Mouse (Mus musculus) spleen, postnatal 36 days (tissue): ENCODE data around the gene Stk10.
A peak's percentile ranks its signal among the peaks of the same experiment; 100 is the strongest.

Experiments
- DNase-seq, 2 experiments: peaks; one replicate each; pipeline ENCODE4 v3.0.0; 2022; ENCODE audit warnings: low spot score in 2 of 2, mixed read lengths in 1 of 2

Stk10 gene

GRCm38 (mm10) chr11:32626079-32626478, 93.0 kb downstream of the Stk10 start:
- no peak for DNase-seq

DNA sequence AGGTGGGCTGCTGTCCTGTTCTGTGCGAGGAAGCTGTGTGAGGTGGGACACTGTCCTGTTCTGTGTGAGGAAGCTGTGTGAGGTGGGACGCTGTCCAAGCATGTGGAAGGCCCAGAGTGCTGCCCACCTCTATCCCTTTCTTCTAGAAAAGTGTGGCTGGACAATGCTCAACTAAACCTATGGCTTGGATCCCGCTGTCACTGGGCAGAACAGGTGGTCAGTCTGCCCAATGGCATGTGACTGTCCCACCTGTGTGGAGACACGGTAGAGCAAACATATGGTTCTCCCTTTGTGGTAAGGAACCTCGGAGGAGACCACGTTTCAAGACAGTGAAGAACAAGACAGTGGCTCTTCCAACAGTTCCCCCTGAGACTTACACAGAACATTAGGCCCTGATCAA, 94.8 kb downstream of the Stk10 start:
- no peak for DNase-seq

- DNase-seq, result no peak
Observed at GRCm38 (mm10) chr11:32629713-32630211, 96.7 kb downstream of the Stk10 start.

DNA sequence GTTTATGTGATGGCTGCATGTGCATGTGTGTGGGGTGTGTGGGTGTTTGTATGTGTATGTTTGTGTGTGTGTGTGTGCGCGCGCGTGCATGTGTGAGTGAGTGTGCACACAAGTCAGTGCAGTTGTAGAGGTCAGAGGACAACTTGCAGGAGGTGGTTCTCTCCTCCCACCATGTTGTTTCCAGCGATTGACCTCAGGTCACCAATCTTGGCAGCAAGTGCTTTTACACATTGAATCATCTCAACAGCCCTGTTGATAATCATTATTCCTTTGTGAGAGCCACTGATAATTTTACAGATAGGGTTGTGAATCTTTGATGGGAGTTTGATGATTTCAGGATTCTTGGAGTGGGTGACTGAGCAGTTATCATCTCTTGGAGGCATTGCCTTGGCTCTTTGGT, 99.6 kb downstream of the Stk10 start:
- no peak for DNase-seq

DNA sequence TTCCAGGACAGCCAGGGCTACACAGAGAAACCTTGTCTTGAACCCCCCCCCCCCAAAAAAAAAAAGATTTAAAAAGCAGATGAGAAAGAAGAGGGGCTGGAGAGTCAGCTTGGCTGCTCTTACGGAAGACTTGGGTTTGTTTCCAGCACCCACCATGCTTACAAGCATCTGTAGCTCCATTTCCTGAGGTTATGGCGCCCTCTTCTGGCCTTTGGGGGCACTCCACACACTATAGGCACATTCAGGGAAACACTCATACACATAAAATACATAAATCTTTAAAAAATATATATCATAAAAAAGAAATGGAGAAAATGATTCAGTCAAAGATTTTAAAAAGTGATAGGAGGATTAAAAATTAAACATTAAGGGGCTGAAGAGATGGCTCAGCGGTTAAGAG, 100.4 kb downstream of the Stk10 start:
- no peak for DNase-seq

DNA sequence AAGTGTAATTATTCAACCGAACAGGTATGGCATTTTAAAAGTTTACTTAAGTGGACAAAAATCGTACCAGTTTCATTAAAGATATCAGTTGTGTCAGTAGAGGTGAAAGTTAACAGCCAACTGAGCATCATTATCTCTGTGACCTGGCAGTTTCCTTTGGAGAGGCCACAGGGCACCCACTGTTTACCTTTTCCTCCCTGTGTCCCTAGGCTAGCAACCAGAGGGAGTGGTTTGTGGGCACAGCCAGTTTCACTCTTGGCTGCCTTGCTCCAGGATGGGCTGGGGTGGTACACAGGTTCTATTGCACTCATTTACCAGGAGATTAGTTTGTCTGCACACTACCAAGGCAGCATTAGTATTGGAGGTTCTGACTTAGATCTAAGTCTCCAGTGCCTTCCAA, 101.0 kb downstream of the Stk10 start:
- DNase-seq, result no peak

DNA sequence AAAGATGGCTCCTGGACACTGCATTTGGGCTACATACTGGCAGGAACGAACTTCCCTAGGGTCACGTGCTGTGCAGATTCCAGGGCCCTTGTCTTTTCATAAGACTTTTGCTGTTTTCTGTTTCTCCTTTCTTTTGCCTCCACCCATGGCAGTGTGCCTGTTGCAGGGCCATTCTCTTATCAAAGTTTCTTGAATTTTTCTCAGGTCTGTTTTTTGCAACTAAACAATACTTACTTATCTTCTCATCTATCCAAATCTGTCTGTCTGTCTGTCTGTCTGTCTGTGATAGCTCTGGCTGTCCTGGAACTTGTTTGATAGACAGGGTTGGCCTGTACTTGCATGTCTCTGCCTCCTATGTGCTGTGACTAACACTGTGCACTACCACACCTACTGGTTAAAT, 101.7 kb downstream of the Stk10 start:
- no peak for DNase-seq

DNA sequence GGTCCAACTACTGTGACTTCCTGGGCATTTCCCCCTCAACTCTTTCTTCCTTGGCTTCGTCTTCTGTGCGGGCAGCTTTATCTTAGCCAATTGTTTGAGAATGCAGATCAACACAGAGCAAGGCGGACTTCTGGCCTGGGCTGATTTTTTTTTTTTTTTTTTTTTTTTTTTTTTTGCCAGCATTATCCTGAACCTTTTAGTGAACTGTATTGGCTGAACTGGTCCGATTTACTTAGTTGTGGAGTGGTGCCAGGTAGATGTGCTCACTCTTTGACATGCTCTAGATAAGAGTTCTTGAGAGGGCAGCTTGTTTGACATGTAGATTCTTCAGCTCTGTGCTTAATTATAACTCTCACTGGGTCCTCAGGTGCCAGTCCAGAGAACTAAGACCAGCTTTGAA, 103.2 kb downstream of the Stk10 start:
- DNase-seq, result no peak

GRCm38 (mm10) chr11:32638521-32639255, 105.6 kb downstream of the Stk10 start:
- DNase-seq, result no peak

GRCm38 (mm10) chr11:32640617-32641016, 107.5 kb downstream of the Stk10 start:
- no peak for DNase-seq

GRCm38 (mm10) chr11:32642249-32642876, 109.3 kb downstream of the Stk10 start, which contains the start of gene Fbxw11:
Fbxw11 (plus strand) TSS chr11:32642724.
- DNase-seq, result peak; percentile 97

DNA sequence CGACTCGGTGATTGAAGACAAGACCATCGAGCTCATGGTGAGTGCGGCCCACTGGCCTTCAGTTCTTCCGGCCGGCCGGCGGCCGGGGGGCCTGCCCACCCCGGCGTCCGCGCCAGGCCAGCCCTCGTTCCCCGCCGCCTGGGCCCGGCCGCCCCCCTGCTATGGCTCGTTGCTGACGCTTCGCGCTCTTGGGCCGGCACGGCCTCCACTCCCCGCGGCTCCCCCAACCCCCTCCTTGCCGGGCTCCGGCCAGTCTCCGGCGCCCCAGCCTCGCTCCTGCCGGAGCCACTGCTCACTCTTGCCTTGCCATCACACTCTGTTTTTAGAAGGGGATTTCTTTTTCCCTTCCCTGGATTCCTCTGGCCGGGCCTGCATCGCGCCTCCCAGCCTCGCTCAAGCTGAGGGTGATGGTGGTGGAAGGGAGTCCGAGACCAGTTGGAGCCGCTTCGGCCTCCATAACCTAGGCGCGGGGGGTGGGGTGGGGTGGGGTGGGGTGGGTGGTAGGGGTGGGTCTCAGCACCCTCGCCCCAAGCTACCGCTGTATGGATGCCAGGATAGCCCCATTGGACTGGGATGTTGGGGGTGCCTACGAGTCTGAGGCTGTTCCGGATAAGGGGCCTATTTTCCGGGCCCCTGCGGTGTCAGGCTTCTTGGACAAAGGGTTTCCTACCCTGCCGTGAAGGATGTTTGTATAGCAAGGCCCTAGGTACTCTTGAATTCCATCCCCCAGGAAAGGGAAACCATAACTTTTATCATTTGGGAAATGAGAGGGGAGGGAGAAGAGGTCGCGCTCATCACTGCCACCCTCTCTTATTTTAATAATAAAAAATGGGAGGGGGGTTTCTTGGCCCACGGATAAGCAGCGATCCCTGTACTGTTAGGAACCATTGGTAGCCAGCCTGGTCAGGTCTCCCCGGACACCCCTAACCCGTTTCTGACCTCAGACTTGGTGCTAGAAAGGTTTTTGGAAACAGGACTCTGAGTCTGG, 110.1 kb downstream of the Stk10 start:
- DNase-seq, result peak; percentile 39 to 42

DNA sequence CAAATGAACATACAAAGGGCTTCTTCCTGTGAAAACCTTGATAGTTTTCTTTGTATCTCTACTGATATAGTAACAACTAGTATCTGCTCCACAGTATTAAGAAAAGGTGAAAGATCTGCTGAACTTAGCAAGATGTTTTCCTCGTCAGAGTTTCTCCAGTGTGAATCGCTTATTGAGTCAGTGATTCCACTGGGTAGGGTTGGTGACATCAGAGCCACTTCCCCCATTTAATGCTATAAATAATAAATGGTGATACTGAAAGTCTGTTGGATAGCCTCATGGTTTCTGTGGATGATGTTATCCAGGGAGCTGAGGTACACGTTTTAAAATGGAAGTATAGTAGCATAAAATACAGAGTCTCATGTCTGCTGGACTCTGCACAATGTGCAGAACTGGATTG, 110.9 kb downstream of the Stk10 start:
- no peak for DNase-seq

- DNase-seq, result no peak
Observed at GRCm38 (mm10) chr11:32647265-32647664, 114.2 kb downstream of the Stk10 start.

GRCm38 (mm10) chr11:32650236-32650749, 117.2 kb downstream of the Stk10 start:
- DNase-seq, result no peak

- no peak for DNase-seq
Observed at GRCm38 (mm10) chr11:32650893-32651590, 117.9 kb downstream of the Stk10 start.

DNA sequence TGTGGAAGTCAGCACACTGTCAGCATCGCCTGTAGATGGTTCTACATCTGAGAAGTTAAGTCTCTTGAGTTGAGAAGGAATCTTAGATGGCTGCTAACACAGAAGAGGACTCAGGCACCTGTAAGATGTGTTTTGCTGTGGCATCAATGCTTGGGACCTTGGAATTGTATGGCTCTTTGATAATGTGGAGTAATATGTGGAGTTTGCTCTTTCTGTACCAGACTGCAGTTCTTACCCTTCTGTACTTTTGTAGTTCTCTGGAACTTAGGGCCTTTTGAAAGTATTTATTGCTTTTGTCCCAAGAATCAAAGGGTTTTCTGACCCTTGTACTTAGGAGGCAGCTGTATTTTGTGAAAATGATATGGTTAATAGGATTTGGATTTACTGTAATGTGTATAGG, 118.6 kb downstream of the Stk10 start:
- no peak for DNase-seq

- DNase-seq, result no peak
Observed at GRCm38 (mm10) chr11:32662082-32662656, 129.1 kb downstream of the Stk10 start.

DNA sequence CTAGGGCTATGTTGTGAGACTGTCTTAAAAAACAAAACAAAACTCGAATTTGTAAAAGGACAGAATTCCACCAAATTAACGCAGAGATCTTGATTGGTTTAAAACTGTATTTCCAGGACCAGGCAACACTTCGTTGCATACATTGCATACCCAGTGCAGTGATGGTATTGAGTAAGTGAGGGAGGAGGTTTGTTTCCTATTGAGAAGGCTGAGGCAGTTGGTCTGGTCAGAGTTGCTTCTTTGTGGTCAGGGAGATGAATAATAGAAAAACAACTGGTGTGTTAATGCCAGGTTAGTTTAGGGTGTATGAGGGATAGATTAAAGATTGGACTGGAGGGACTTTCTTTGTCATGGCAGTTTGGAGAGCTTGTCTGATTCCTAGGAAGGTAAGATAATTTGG, 132.5 kb downstream of the Stk10 start:
- no peak for DNase-seq

GRCm38 (mm10) chr11:32666983-32667382, 133.9 kb downstream of the Stk10 start:
- no peak for DNase-seq

DNA sequence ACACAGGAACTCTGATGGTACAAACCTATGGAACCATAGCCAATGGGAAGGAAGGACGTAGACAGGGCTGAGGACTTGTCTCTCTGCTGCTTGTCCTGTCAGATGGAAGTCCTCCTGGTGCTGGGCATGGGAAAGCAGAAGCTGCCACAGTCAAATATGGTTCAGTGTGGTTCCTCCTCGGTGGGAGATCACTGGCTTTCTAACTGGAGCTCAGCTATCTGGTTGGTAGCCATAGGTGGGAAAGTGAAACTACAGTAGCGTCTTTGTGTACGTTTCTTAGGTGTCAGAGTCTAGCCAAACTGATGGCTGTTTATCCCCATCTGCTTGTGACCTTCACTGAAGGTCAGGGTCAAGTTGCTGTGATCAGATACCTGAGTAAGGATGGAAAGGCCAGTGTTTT, 138.4 kb downstream of the Stk10 start:
- DNase-seq, result no peak
